Mouse (Mus musculus) CH12.LX (cell line): ENCODE measurements around the gene Ifitm1. TPM values are rescaled to one million over a fixed set of nuclear protein-coding genes. Genes with fewer than 3 reads are reported as not detected.
A peak's percentile ranks its signal among the peaks of the same experiment; 100 is the strongest.
"Not testable (repeated sequence)": the region's sequence is repeated elsewhere in the genome, so short reads cannot be mapped to it uniquely, and the experiment has no call there.

ENCODE experiments used
- DNase-seq: peaks from one replicate; pipeline ENCODE4 v3.0.0-alpha.2; 2013; ENCODE audit errors: extremely low read depth
- H3K27ac ChIP-seq: 2 replicates; pipeline ENCODE4 v1.5.1; 2012; ENCODE audit warnings: low read depth, mild to moderate bottlenecking, control low read depth, moderate library complexity; ENCODE audit not compliant: insufficient read depth
- H3K27me3 ChIP-seq: replicated peaks from 2 replicates; pipeline ENCODE3; 2012; ENCODE audit warnings: inconsistent platforms
- H3K36me3 ChIP-seq, 2 experiments: replicated peaks in 1 of 2; 2 replicates each; pipeline versions ENCODE3 to v1.6.1; 2012; ENCODE audit warnings: inconsistent platforms in 1 of 2, low read length in 1 of 2, mild to moderate bottlenecking in 1 of 2, mixed read lengths in 1 of 2, moderate library complexity in 1 of 2; ENCODE audit not compliant: control insufficient read depth in 1 of 2, insufficient read depth in 1 of 2
- H3K4me1 ChIP-seq, 2 experiments: 2 replicates each; pipeline ENCODE4 v1.6.1; 2012; ENCODE audit warnings: inconsistent platforms in 1 of 2, moderate library complexity in 1 of 2; ENCODE audit not compliant: insufficient read depth in 2 of 2, control insufficient read depth in 1 of 2
- H3K4me2 ChIP-seq: 2 replicates; pipeline ENCODE4 v1.6.1; 2012; ENCODE audit warnings: low read depth, mild to moderate bottlenecking, control low read depth; ENCODE audit not compliant: poor library complexity, insufficient read depth, severe bottlenecking
- H3K4me3 ChIP-seq, 3 experiments: fragments of 150-350 bp in 1 of 3; sonication (generic) in 1 of 3; replicated peaks in 1 of 3; 2 replicates each; pipeline versions ENCODE3 to v1.5.1; 2011 to 2012; ENCODE audit warnings: low read depth in 2 of 3, low read length in 2 of 3, mild to moderate bottlenecking in 2 of 3, moderate library complexity in 2 of 3, control low read depth in 1 of 3, improper control_type of control experiment in 1 of 3, inconsistent platforms in 1 of 3, mixed read lengths in 1 of 3; ENCODE audit not compliant: poor library complexity in 1 of 3
- H3K79me2 ChIP-seq: replicated peaks from 2 replicates; pipeline ENCODE4 v1.6.1; 2012; ENCODE audit warnings: mild to moderate bottlenecking, moderate library complexity; ENCODE audit not compliant: control insufficient read depth, poor library complexity, insufficient read depth, severe bottlenecking; ENCODE audit errors: extremely low read depth
- H3K9ac ChIP-seq: 2 replicates; pipeline ENCODE4 v1.6.1; 2012; ENCODE audit warnings: low read depth, mild to moderate bottlenecking, control low read depth, moderate library complexity; ENCODE audit not compliant: insufficient read depth
- H3K9me3 ChIP-seq: replicated peaks from 2 replicates; pipeline ENCODE3; 2012; ENCODE audit warnings: low read length, inconsistent platforms, mixed read lengths
- BHLHE40 ChIP-seq: IDR thresholded peaks from 2 replicates; pipeline ENCODE4 v1.6.1; 2011; ENCODE audit warnings: mild to moderate bottlenecking, low read depth, low read length, improper control_type of control experiment
- CHD1 ChIP-seq: IDR thresholded peaks from 2 replicates; pipeline ENCODE4 v1.6.1; 2012; ENCODE audit warnings: low read depth, low read length, improper control_type of control experiment, inconsistent platforms
- CHD2 ChIP-seq: IDR thresholded peaks from 2 replicates; pipeline ENCODE4 v1.6.1; 2011; ENCODE audit warnings: low read length, improper control_type of control experiment
- CTCF ChIP-seq, 2 experiments: IDR thresholded peaks in 1 of 2; conservative IDR thresholded peaks in 1 of 2; 2 replicates each; pipeline ENCODE4 v1.5.1; 2011 to 2012; ENCODE audit warnings: low read depth in 2 of 2, low read length in 2 of 2, improper control_type of control experiment in 1 of 2, inconsistent platforms in 1 of 2, mild to moderate bottlenecking in 1 of 2, moderate library complexity in 1 of 2
- EP300 ChIP-seq: IDR thresholded peaks from 2 replicates; pipeline ENCODE4 v1.6.1; 2011; ENCODE audit warnings: low read length, improper control_type of control experiment
- ETS1 ChIP-seq: conservative IDR thresholded peaks from 2 replicates; pipeline ENCODE4 v1.6.1; 2012; ENCODE audit warnings: low read depth, mild to moderate bottlenecking, inconsistent platforms, low read length, improper control_type of control experiment, moderate library complexity
- IRF4 ChIP-seq: IDR thresholded peaks from 2 replicates; pipeline ENCODE4 v1.6.1; 2014; ENCODE audit warnings: low read depth, mild to moderate bottlenecking, inconsistent platforms, low read length, improper control_type of control experiment
- JUN ChIP-seq: IDR thresholded peaks from 2 replicates; pipeline ENCODE4 v1.6.1; 2011; ENCODE audit warnings: low read depth, mild to moderate bottlenecking, low read length, improper control_type of control experiment, moderate library complexity; ENCODE audit not compliant: insufficient read depth
- JUND ChIP-seq: conservative IDR thresholded peaks from 2 replicates; pipeline ENCODE4 v1.6.1; 2011; ENCODE audit warnings: low read depth, low read length, improper control_type of control experiment
- MAFK ChIP-seq: IDR thresholded peaks from 2 replicates; pipeline ENCODE4 v1.6.1; 2011; ENCODE audit warnings: low read length, improper control_type of control experiment; ENCODE audit not compliant: insufficient replicate concordance
- MEF2A ChIP-seq: IDR thresholded peaks from 2 replicates; pipeline ENCODE4 v1.6.1; 2014; ENCODE audit warnings: low read depth, mild to moderate bottlenecking, inconsistent platforms, low read length, improper control_type of control experiment, borderline replicate concordance
- MYC ChIP-seq: IDR thresholded peaks from 2 replicates; pipeline ENCODE4 v1.6.1; 2011; ENCODE audit warnings: low read depth, mild to moderate bottlenecking, improper control_type of control experiment, low read length
- NELFE ChIP-seq: IDR thresholded peaks from 2 replicates; pipeline ENCODE4 v1.6.1; 2011; ENCODE audit warnings: low read depth, low read length, improper control_type of control experiment
- RCOR1 ChIP-seq: conservative IDR thresholded peaks from 2 replicates; pipeline ENCODE4 v1.6.1; 2012; ENCODE audit warnings: low read depth, mild to moderate bottlenecking, inconsistent platforms, low read length, improper control_type of control experiment
- TBP ChIP-seq: conservative IDR thresholded peaks from 2 replicates; pipeline ENCODE4 v1.6.1; 2011; ENCODE audit warnings: low read depth, low read length, improper control_type of control experiment
- TCF12 ChIP-seq: IDR thresholded peaks from 2 replicates; pipeline ENCODE4 v1.6.1; 2014; ENCODE audit warnings: low read depth, mild to moderate bottlenecking, inconsistent platforms, low read length, improper control_type of control experiment
- UBTF ChIP-seq: IDR thresholded peaks from 2 replicates; pipeline ENCODE4 v1.6.1; 2012; ENCODE audit warnings: low read depth, mild to moderate bottlenecking, inconsistent platforms, low read length, improper control_type of control experiment, moderate library complexity
- ZNF384 ChIP-seq: IDR thresholded peaks from 2 replicates; pipeline ENCODE4 v1.6.1; 2012; ENCODE audit warnings: low read depth, low read length, improper control_type of control experiment, inconsistent platforms
- dilution Hi-C: fragments of 300-500 bp; cut with MboI; formaldehyde crosslinking; loops from 2 replicates; pipeline ENCODE4 v1.14.3; 2020; ENCODE audit warnings: low sequenced_read_pairs; ENCODE audit not compliant: extremely low pct_unique_long_range_greater_than_20kb, extremely low pct_ligation_motif_present
- in situ Hi-C: fragments of 300-500 bp; cut with MboI; formaldehyde crosslinking; loops from 3 replicates; pipeline ENCODE4 v1.14.3; 2019; ENCODE audit warnings: low sequenced_read_pairs, low pct_ligation_motif_present, low pct_unique_long_range_greater_than_20kb, mixed read lengths
- polyA plus RNA-seq: library from polyadenylated mRNA; unstranded; fragments of >175 nt; gene quantifications from 2 replicates; pipeline ENCODE4 v1.2.1, GENCODE M21; 2012; ENCODE audit warnings: low read depth; ENCODE audit not compliant: insufficient read length
- total RNA-seq, 2 experiments: library from RNA; depleted of rRNA; stranded (reverse); fragments of 300-350 nt in 1 of 2; fragments of >200 nt in 1 of 2; gene quantifications; 2 replicates each; pipeline ENCODE4 v1.2.3; 2012 to 2014

Ifitm1 gene
- total and polyA plus RNA-seq, 3 experiments: 14.8 to 55.5 (median 32.9) TPM

DNA sequence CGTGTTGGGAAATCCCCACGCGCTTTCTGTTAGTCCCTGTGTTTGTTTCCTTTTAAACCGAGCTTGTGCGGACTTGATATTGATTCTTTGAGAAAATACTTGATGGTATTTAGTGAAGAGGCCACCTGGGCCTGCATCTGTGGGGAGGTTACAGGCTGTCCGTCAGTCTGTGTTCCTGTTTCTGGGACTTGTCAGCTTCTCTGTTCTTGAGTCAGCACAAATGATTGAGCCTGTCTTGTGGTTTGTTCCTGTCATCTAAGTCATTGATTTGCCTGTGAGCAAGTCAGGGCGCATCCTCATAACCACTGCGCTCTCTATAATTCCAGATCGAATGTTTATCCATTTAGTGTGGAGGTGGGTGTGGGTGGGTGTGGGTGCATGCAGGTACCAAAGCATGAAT lies 9.7 kb downstream of the Ifitm1 start:
- in situ Hi-C loops: loop anchor here (25.0 kb wide), 1 partner anchor 386 kb away; no protein-coding TSS in a partner anchor
- H3K4me3 ChIP-seq, H3K9me3 ChIP-seq, H3K4me2 ChIP-seq, H3K27me3 ChIP-seq, dilution Hi-C loops, H3K36me3 ChIP-seq, H3K9ac ChIP-seq, H3K79me2 ChIP-seq: not testable (repeated sequence)
- DNase-seq: peak; percentile 84
- peak overlapping the region; percentile 47 for H3K27ac ChIP-seq
- TF ChIP-seq MYC (peak; percentile 52; the same call in 1 of the 2 replicates), EP300 (peak; percentile 84), JUND (peak; percentile 49; the same call in 1 of the 2 replicates), BHLHE40 (peak; percentile 55), ETS1 (peak; percentile 60; the same call in 1 of the 2 replicates), CHD2 (peak; percentile 24; the same call in 1 of the 2 replicates), CHD1 (peak; percentile 95; the same call in 1 of the 2 replicates), RCOR1 (0 out of 2 replicates have a peak, but pooled peaks have one; percentile 35), MEF2A (peak; percentile 18; the same call in 1 of the 2 replicates), TCF12 (peak; percentile 81), MAFK (peak; percentile 89), IRF4 (peak; percentile 87)
- peaks cover 3 to 44% of the 10 kb centered on the region in 2 experiments for H3K4me1 ChIP-seq

DNA sequence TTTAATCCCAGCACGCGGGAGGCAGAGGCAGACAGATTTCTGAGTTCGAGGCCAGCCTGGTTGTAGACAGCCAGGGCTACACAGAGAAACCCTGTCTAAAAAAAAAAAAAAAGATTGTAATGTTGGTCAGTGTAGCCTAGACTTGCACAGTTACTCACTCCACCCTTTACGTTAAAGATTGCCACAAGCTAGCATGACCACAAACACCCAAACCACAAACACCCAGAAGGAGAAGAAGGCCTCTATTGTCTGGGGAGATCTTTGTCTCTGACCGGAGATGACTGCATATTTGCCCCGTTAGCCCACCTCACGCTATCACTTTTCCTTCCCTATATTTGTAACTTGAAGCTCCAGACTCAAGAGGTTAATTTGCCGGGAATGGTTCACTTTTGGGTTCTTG lies 14.7 kb downstream of the Ifitm1 start:
- H3K36me3 ChIP-seq: no peaks in the 10 kb centered on the region
- TF ChIP-seq JUN (peak; percentile 32; the same call in 1 of the 2 replicates), NELFE (no peak), ETS1 (peak; percentile 10; the same call in 1 of the 2 replicates), CTCF (conservative IDR thresholded peaks at IDR 0.05 in 1 of 2, IDR thresholded peaks at IDR 0.05 in 1 of 2; ENCODE audit: low read depth in 2 of 2, low read length in 2 of 2) (no peak), UBTF (0 out of 2 replicates have a peak, but pooled peaks have one; percentile 76), EP300 (peak; percentile 51), TCF12 (peak; percentile 37; the same call in 1 of the 2 replicates), TBP (peak; percentile 95), RCOR1 (no peak), ZNF384 (peak; percentile 76)
- no peak overlapping the region for H3K4me3 ChIP-seq
- no peaks in the 10 kb centered on the region for H3K79me2 ChIP-seq
- in situ Hi-C loops (loop anchor here (25.0 kb wide), 1 partner anchor 381 kb away; no protein-coding TSS in a partner anchor), dilution Hi-C loops (no loop called here)
- H3K27me3 ChIP-seq: no peaks in the 10 kb centered on the region
- DNase-seq: no peak
- no peak overlapping the region for H3K27ac ChIP-seq
- H3K4me2 ChIP-seq: no peak overlapping the region; the same call in 1 of the 2 replicates
- H3K9ac ChIP-seq: no peak overlapping the region
- H3K4me1 ChIP-seq: peaks cover 2 to 19% of the 10 kb centered on the region in 2 experiments; a peak in 3 of 4 replicates
- peaks cover 7% of the 10 kb centered on the region for H3K9me3 ChIP-seq
